Mouse (Mus musculus) right cerebral cortex, adult 2 months (tissue): ENCODE results near the gene Lime1.

Source experiments
- DNase-seq, 2 experiments: peaks; one replicate each; pipeline ENCODE4 v3.0.0; 2021 to 2022; ENCODE audit warnings: low spot score in 2 of 2

The Lime1 gene

DNA sequence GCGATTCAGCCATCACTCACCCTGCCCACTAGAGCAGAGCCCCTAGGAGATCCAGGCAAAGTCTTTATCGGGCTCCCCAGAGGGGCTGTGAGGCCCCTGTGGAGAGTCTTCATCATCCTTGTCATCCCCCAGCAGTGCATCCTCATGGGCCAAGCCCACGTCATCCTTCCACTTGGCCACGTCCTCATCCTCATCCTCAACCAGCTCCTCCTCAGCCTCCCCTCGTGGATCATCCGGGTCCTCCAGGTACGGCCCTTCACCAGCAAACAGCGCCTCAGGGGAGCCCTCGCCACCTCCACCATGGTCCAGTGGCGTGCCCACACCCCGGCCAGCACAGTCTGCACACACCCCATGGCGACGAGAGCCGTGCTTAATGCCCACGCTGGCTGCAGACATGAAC lies 11.1 kb downstream of the Lime1 start:
- DNase-seq: no peak

DNA sequence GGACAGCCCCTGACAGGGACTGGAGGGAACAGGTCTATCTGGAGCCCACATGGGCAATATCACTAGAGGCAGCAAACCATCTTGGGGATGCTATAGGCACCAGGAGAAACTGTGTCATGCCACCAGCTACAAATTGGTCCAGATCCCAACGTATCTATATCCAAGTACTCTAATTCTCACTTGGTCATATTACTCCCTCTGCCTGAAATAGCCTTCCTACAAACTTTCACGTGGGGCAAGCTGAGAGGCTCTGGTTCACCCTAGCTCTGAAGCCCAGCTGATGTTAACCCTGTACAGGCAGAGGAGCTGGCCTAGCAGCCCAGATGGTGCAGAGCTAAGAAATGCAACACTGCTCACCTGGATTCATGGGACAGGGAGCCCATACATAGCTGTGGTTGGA lies 11.7 kb downstream of the Lime1 start:
- no peak for DNase-seq

GRCm38 (mm10) chr2:181392600-181393213 lies 12.8 kb downstream of the Lime1 start:
- DNase-seq: peak; percentile 92 to 93

DNA sequence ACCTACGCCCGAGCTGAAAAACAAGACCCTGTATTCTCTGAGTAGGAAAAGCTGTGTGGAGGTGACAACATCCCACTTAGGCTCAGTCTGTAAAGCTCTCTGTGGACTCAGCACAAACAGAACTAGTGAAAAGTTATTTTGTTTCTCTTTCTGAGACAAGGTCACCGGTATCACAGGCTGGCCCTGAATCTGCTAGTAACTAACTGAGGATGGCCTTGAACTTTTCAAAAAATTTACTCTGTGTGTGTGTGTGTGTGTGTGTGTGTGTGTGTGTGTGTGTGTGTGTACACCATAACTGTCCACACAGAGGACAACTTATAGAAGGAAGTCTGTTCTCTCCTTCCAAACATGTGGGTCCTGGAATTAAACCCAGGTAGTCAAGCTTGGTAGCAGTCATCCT lies 14.2 kb downstream of the Lime1 start:
- no peak for DNase-seq

- DNase-seq: no peak
Measured at GRCm38 (mm10) chr2:181397207-181397761, 17.4 kb downstream of the Lime1 start.

GRCm38 (mm10) chr2:181401497-181401896 lies 21.6 kb downstream of the Lime1 start:
- no peak for DNase-seq

- no peak for DNase-seq
Measured at GRCm38 (mm10) chr2:181403722-181404121, 23.8 kb downstream of the Lime1 start.

- DNase-seq: no peak
Measured at GRCm38 (mm10) chr2:181409643-181410042, 29.8 kb downstream of the Lime1 start.

DNA sequence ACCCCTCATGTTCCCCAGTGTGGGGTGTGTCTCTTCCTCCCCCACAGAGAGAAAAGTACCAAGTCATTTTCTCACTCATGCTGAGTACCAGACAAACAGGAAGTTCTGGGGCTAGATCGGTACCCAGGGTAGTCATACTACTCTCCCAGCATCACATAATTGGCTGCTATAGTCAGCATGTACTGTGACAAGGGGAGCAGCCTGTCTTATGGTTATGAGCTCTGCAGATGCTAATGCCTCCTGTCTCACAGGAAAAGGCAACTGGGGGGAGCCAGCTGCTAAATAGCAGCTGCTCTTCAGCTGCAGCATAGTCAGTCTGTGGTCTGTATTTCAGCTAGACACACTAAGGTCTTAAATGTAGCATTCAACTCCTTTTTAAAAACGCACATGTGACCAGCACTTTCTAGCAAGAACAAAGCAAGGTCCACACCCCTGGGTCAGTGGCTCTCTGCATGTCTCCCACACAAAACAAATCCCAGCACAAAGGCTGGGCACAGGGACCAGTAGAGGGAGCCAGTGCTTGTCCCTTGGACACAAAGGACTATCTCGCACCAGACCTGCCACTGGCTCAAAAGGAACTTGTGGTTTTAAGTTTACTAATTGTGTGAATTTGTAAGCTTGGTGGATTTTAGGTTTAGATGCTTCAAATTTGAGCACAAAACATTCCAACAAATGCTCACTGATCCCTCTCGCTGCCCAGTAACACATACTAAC lies 31.0 kb downstream of the Lime1 start:
- peak; percentile 70 for DNase-seq

DNA sequence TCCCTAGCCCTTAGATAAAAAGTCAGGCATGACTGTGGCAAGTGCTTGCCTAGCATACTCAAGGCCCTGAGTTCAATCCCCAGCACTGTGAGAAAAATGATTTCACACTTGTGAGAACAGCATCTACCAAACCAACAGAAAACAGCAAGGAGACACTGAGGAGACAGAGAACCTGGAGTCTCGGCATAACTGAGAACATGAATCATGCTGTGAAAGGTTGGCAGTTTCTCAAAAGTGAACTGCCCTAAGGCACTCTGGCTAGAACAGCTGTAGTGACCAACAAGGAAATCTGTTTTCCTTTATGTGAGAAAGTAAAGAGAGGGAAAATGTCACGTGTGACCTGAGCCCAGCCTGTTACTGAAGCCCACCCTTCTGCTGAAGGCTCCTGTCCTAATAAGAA lies 33.3 kb downstream of the Lime1 start:
- no peak for DNase-seq

GRCm38 (mm10) chr2:181415945-181416344 lies 36.1 kb downstream of the Lime1 start:
- no peak for DNase-seq

- no peak for DNase-seq
Measured at GRCm38 (mm10) chr2:181419359-181419758, 39.5 kb downstream of the Lime1 start.

GRCm38 (mm10) chr2:181420426-181420825 lies 40.5 kb downstream of the Lime1 start:
- DNase-seq: peak; percentile 68 to 77

DNA sequence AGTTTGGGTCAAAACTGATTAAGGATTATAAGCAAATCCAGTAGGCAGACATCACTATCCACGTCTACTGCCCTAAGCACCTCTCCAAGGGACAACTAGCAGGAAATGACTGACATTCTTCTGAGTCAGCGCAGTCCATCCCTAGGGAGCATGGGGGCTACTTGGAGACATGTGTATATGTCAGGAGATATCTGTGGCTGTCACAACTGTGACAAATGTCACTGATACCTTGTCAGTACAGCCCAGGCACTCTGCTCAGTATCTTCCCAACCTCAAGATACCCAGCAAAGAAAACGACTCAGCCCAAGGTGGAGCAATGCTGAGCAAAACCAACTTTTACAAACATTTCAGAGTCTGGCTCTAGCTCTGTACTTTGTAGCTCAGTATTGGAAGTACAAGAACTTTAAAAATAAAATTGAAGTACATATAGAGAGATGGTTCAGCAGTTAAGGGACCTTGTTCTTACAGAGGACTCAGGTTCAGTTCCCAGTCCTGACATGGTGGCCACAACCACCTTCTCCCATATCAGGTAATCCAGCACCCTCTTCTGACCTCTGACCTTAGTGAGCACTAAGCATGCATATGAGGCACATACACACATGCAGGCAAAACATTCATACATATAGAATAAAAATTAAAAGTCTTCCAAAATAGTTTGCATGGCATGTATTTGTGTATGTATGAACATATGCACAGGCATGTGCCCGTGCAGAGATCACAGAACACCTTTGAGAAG lies 41.2 kb downstream of the Lime1 start:
- no peak for DNase-seq

GRCm38 (mm10) chr2:181423834-181424233 lies 44.0 kb downstream of the Lime1 start:
- DNase-seq: no peak
